Mouse (Mus musculus) kidney, embryonic 16.5 days (tissue): ENCODE measurements around the gene Pdlim4. TPM values are rescaled to one million over a fixed set of nuclear protein-coding genes. Genes with fewer than 3 reads are reported as not detected.

Experiments used
- ATAC-seq: fragments of 200-750 bp; cut with Nextera tagmentation; 2 replicates; pipeline ENCODE4 v1.8.0; 2017; ENCODE audit warnings: moderate TSS enrichment; ENCODE audit not compliant: low FRiP score, low TSS enrichment
- H3K27ac ChIP-seq: fragments of 300-500 bp; sonication (generic); 2 replicates; pipeline ENCODE4 v1.5.1; 2014; ENCODE audit warnings: low read length
- H3K27me3 ChIP-seq: fragments of 300-500 bp; sonication (generic); 2 replicates; pipeline ENCODE4 v1.6.1; 2014; ENCODE audit warnings: low read length, control low read depth, mixed read lengths; ENCODE audit not compliant: insufficient read depth
- H3K36me3 ChIP-seq: fragments of 300-500 bp; sonication (generic); 2 replicates; pipeline ENCODE4 v1.6.1; 2014; ENCODE audit warnings: low read length, control low read depth, mixed read lengths; ENCODE audit not compliant: insufficient read depth
- H3K4me1 ChIP-seq: fragments of 300-500 bp; sonication (generic); 2 replicates; pipeline ENCODE4 v1.6.1; 2014; ENCODE audit warnings: low read length, control low read depth, mixed read lengths; ENCODE audit not compliant: insufficient read depth
- H3K4me2 ChIP-seq: fragments of 300-500 bp; sonication (generic); replicated peaks from 2 replicates; pipeline ENCODE4 v1.6.1; 2014; ENCODE audit warnings: low read depth, low read length
- H3K4me3 ChIP-seq: fragments of 300-500 bp; sonication (generic); 2 replicates; pipeline ENCODE4 v1.5.1; 2014; ENCODE audit warnings: mild to moderate bottlenecking, low read length
- H3K9ac ChIP-seq: fragments of 300-500 bp; sonication (generic); replicated peaks from 2 replicates; pipeline ENCODE4 v1.6.1; 2014; ENCODE audit warnings: low read length
- H3K9me3 ChIP-seq: fragments of 300-500 bp; sonication (generic); 2 replicates; pipeline ENCODE4 v1.6.1; 2016; ENCODE audit warnings: low read length, control low read depth
- WGBS: fragments of 180-500 bp; shearing (Covaris S2); extraction: QIAGEN DNeasy Blood & Tissue Kit; methylation state at CpG from one replicate; pipeline ENCODE4 v1.1.7; 2014; 5-methylcytosine and 5-hydroxymethylcytosine counted together
- polyA plus RNA-seq: library from polyadenylated mRNA; unstranded; fragments of >200 nt; fragmentation: Nextera tagmentation; extraction: Ambion mirVana; gene quantifications from 2 replicates; pipeline ENCODE4 v1.2.1, GENCODE M21; 2015

The Pdlim4 gene
- polyA plus RNA-seq, 1 experiment from 2014 or later: 55.0 TPM

GRCm38 (mm10) chr11:54065106-54065914 lies 3.5 kb downstream of the Pdlim4 start:
- no peaks in the 10 kb centered on the region for H3K9me3 ChIP-seq
- H3K27me3 ChIP-seq: no peaks in the 10 kb centered on the region
- no peak overlapping the region for H3K27ac ChIP-seq
- no peak overlapping the region for H3K4me2 ChIP-seq
- H3K36me3 ChIP-seq: no peaks in the 10 kb centered on the region
- 85% methylated on average over 12 of the region's 12 CpGs for WGBS
- H3K4me3 ChIP-seq: no peak overlapping the region
- peaks cover 42% of the 10 kb centered on the region for H3K4me1 ChIP-seq
- H3K9ac ChIP-seq: no peak overlapping the region
- ATAC-seq: no peak

- Histone ChIP-seq H3K27ac (no peak overlapping the region), H3K4me3 (no peak overlapping the region), H3K4me1 (peaks cover 50% of the 10 kb centered on the region), H3K9me3 (no peaks in the 10 kb centered on the region), H3K27me3 (no peaks in the 10 kb centered on the region), H3K9ac (no peak overlapping the region), H3K36me3 (no peaks in the 10 kb centered on the region), H3K4me2 (no peak overlapping the region)
- ATAC-seq: no peak
- WGBS: 89% methylated on average over 3 of the region's 3 CpGs
Measured at GRCm38 (mm10) chr11:54064412-54064978, 4.3 kb downstream of the Pdlim4 start.

GRCm38 (mm10) chr11:54063472-54063775 lies 5.4 kb downstream of the Pdlim4 start:
- Histone ChIP-seq H3K27me3 (no peaks in the 10 kb centered on the region), H3K4me1 (peaks cover 53% of the 10 kb centered on the region), H3K9ac (no peak overlapping the region), H3K4me3 (no peak overlapping the region), H3K4me2 (no peak overlapping the region), H3K9me3 (no peaks in the 10 kb centered on the region), H3K27ac (no peak overlapping the region), H3K36me3 (no peaks in the 10 kb centered on the region)
- WGBS: 79% methylated on average over 10 of the region's 10 CpGs
- no peak for ATAC-seq

- ATAC-seq: no peak
- Histone ChIP-seq H3K4me3 (no peak overlapping the region), H3K27me3 (no peaks in the 10 kb centered on the region), H3K9ac (no peak overlapping the region), H3K4me1 (peaks cover 52% of the 10 kb centered on the region), H3K4me2 (no peak overlapping the region), H3K36me3 (no peaks in the 10 kb centered on the region), H3K27ac (peak overlapping the region; percentile 17; the same call in 1 of the 2 replicates), H3K9me3 (no peaks in the 10 kb centered on the region)
- 61% methylated on average over 9 of the region's 9 CpGs for WGBS
Measured at GRCm38 (mm10) chr11:54062753-54063471, 5.9 kb downstream of the Pdlim4 start.

GRCm38 (mm10) chr11:54062086-54062752 lies 6.6 kb downstream of the Pdlim4 start:
- Histone ChIP-seq H3K36me3 (no peaks in the 10 kb centered on the region), H3K9me3 (no peaks in the 10 kb centered on the region), H3K4me2 (no peak overlapping the region), H3K27me3 (no peaks in the 10 kb centered on the region), H3K9ac (no peak overlapping the region), H3K27ac (peak overlapping the region; percentile 17; the same call in 1 of the 2 replicates), H3K4me3 (no peak overlapping the region), H3K4me1 (peaks cover 47% of the 10 kb centered on the region)
- no peak for ATAC-seq
- WGBS: 63% methylated on average over 12 of the region's 12 CpGs

GRCm38 (mm10) chr11:54060316-54060715 lies 8.5 kb downstream of the Pdlim4 start:
- H3K4me2 ChIP-seq: no peak overlapping the region; the same call in 1 of the 2 replicates
- no peaks in the 10 kb centered on the region for H3K9me3 ChIP-seq
- peak overlapping the region; percentile 65 for H3K27ac ChIP-seq
- H3K4me3 ChIP-seq: no peak overlapping the region
- no peak overlapping the region for H3K9ac ChIP-seq
- peak; percentile 78 for ATAC-seq
- H3K36me3 ChIP-seq: 0 out of 2 replicates have a peak, but pooled peaks cover 1% of the 10 kb centered on the region
- 13% methylated on average over 9 of the region's 9 CpGs for WGBS
- peaks cover 38% of the 10 kb centered on the region for H3K4me1 ChIP-seq
- no peaks in the 10 kb centered on the region for H3K27me3 ChIP-seq

- peak overlapping the region; percentile 43 for H3K27ac ChIP-seq
Measured at GRCm38 (mm10) chr11:54059526-54059925, 9.3 kb downstream of the Pdlim4 start.

GRCm38 (mm10) chr11:54058643-54059042 lies 10.2 kb downstream of the Pdlim4 start:
- peak overlapping the region; percentile 25; the same call in 1 of the 2 replicates for H3K9ac ChIP-seq
- 0 out of 2 replicates have a peak, but pooled peaks cover 2% of the 10 kb centered on the region for H3K36me3 ChIP-seq
- 0 out of 2 replicates have a peak overlapping the region, but pooled peaks have one; percentile 15 for H3K27ac ChIP-seq
- no peak for ATAC-seq
- H3K4me3 ChIP-seq: no peak overlapping the region
- 38% methylated on average over 6 of the region's 6 CpGs for WGBS
- H3K27me3 ChIP-seq: no peaks in the 10 kb centered on the region
- no peaks in the 10 kb centered on the region for H3K9me3 ChIP-seq
- peaks cover 38% of the 10 kb centered on the region for H3K4me1 ChIP-seq
- no peak overlapping the region for H3K4me2 ChIP-seq

More at GRCm38 (mm10) chr11:54059526-54059925, 9.3 kb downstream of the Pdlim4 start:
- no peaks in the 10 kb centered on the region for H3K9me3 ChIP-seq
- ATAC-seq: no peak; the same call in 1 of the 2 replicates
- no peaks in the 10 kb centered on the region for H3K27me3 ChIP-seq
- WGBS: 25% methylated on average over 1 of the region's 1 CpGs
- H3K4me3 ChIP-seq: no peak overlapping the region
- no peak overlapping the region for H3K4me2 ChIP-seq
- 0 out of 2 replicates have a peak, but pooled peaks cover 2% of the 10 kb centered on the region for H3K36me3 ChIP-seq
- H3K9ac ChIP-seq: no peak overlapping the region
- peaks cover 38% of the 10 kb centered on the region for H3K4me1 ChIP-seq

- Histone ChIP-seq H3K4me3 (no peak overlapping the region), H3K36me3 (0 out of 2 replicates have a peak, but pooled peaks cover 2% of the 10 kb centered on the region), H3K4me1 (peaks cover 37% of the 10 kb centered on the region), H3K27ac (no peak overlapping the region), H3K4me2 (no peak overlapping the region), H3K9ac (peak overlapping the region; percentile 25; the same call in 1 of the 2 replicates), H3K9me3 (no peaks in the 10 kb centered on the region), H3K27me3 (no peaks in the 10 kb centered on the region)
- no peak for ATAC-seq
- WGBS: 59% methylated on average over 10 of the region's 10 CpGs
Measured at GRCm38 (mm10) chr11:54058056-54058617, 10.7 kb downstream of the Pdlim4 start.
